In the genomic region with DNA sequence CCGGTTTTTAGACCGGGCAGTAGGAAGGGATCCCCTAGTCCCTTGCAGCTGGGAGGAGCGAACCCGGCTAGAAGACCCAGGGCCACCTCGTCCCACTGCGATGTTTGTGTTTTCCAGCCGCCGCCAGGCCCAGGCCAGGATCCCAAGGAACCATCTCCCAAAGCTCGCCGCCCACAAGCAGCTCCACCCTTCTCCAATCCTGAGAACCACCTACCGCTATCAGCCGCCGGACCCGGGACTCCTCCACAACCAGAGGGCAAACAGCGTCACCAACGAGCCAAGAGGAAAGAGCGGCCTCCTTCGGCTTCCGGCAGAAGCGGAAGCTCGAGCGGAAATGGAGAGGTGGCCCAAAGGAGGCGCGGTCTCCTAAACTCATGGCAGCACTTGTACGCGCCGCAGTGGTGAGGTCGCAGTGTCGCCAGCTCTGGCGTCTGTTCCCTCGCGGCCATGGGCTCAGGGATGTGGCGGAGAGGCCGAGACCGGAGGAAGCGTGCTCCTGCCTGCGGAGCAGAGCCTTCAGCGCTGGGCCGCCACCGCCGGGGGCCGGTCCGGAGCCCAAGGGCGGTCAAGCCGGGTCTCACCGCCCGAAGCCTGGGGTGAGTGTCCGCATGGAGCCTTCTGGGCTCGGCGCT, we compare ENCODE assay signal across 8 mouse cellular contexts. TPM values are rescaled to one million over a fixed set of nuclear protein-coding genes. Genes with fewer than 3 reads are reported as not detected.
A peak's percentile ranks its signal among the peaks of the same experiment; 100 is the strongest.
DNase-seq lines count a peak whose midpoint lies in the region; ATAC-seq and TF ChIP-seq lines count a peak whose summit lies in the region.

A gene (minus strand): TSS at position 274 of the 632 bp plus-strand sequence.
A gene (plus strand): TSS at position 350 of the 632 bp plus-strand sequence.

- DNase-seq in 416B (ENCODE audit: low read depth): peak; percentile 86
- DNase-seq in heart, adult 8-10 months (ENCODE audit: low spot score): peak; percentile 92
- DNase-seq in kidney, adult 9 months: peak; percentile 93
- DNase-seq in limb, embryonic 14.5 days (ENCODE audit: low spot score): peak; percentile 87
- DNase-seq in midbrain, postnatal 0 days (ENCODE audit: low spot score): peak; percentile 92
- DNase-seq in spleen, postnatal 14 days (ENCODE audit: low spot score in 2 of 2): peak; percentile 74 to 82

- H3K4me3 ChIP-seq in bone marrow, adult 2 months (replicated peaks; ENCODE audit: control insufficient read depth, low read depth, low read length): peak within 1 kb of the TSS; percentile 87
- H3K4me3 ChIP-seq in embryonic facial prominence, embryonic 15.5 days (replicated peaks): peak within 1 kb of the TSS; percentile 98
- peak within 1 kb of the TSS; percentile 95 for H3K4me3 ChIP-seq in limb, embryonic 14.5 days (replicated peaks; ENCODE audit: low read length)
- peak within 1 kb of the TSS; percentile 98 for H3K4me3 ChIP-seq in midbrain, postnatal 0 days (ENCODE audit: low read depth, low read length)

- peaks cover 4% of the 10 kb centered on the region for H3K4me1 ChIP-seq in bone marrow, adult 2 months (ENCODE audit: control insufficient read depth, insufficient read depth, low read length)
- H3K4me1 ChIP-seq in embryonic facial prominence, embryonic 15.5 days: peaks cover 16% of the 10 kb centered on the region
- H3K4me1 ChIP-seq in limb, embryonic 14.5 days (ENCODE audit: control insufficient read depth, insufficient read depth, low read length): peaks cover 10% of the 10 kb centered on the region
- H3K4me1 ChIP-seq in midbrain, postnatal 0 days (ENCODE audit: insufficient read depth, low read length): 0 out of 2 replicates have a peak, but pooled peaks cover 6% of the 10 kb centered on the region

- H3K9ac ChIP-seq in embryonic facial prominence, embryonic 15.5 days: peak within 1 kb of the TSS; percentile 87
- H3K9ac ChIP-seq in limb, embryonic 14.5 days (ENCODE audit: low read depth, low read length, severe bottlenecking): peak within 1 kb of the TSS; percentile 84
- peak within 1 kb of the TSS; percentile 82 for H3K9ac ChIP-seq in midbrain, postnatal 0 days (replicated peaks; ENCODE audit: low read length, poor library complexity, severe bottlenecking)

- H3K27me3 ChIP-seq in embryonic facial prominence, embryonic 15.5 days: no peaks in the 10 kb centered on the region
- no peaks in the 10 kb centered on the region for H3K27me3 ChIP-seq in limb, embryonic 14.5 days (ENCODE audit: control insufficient read depth, insufficient read depth, low read length)
- no peaks in the 10 kb centered on the region for H3K27me3 ChIP-seq in midbrain, postnatal 0 days (ENCODE audit: insufficient read depth, low read length)

- ATAC-seq in embryonic facial prominence, embryonic 15.5 days (ENCODE audit: insufficient number of reproducible peaks, low FRiP score, low TSS enrichment, low read depth): peak; percentile 90
- ATAC-seq in limb, embryonic 14.5 days (ENCODE audit: low FRiP score, low read depth): peak; percentile 90
- peak; percentile 82 for ATAC-seq in midbrain, postnatal 0 days (ENCODE audit: low FRiP score)

- no peaks in the 10 kb centered on the region for H3K9me3 ChIP-seq in embryonic facial prominence, embryonic 15.5 days (replicated peaks)
- H3K9me3 ChIP-seq in limb, embryonic 14.5 days (ENCODE audit: control insufficient read depth, low read length): no peaks in the 10 kb centered on the region
- no peaks in the 10 kb centered on the region for H3K9me3 ChIP-seq in midbrain, postnatal 0 days (ENCODE audit: low read length)

- WGBS in bone marrow, adult 2 months: under 1% methylated on average over 50 of the region's 50 CpGs
- under 1% methylated on average over 49 of the region's 50 CpGs for WGBS in embryonic facial prominence, embryonic 15.5 days
- under 1% methylated on average over 33 of the region's 50 CpGs for WGBS in limb, embryonic 14.5 days
- under 1% methylated on average over 50 of the region's 50 CpGs for WGBS in midbrain, postnatal 0 days

- TF ChIP-seq CTCF in bone marrow, adult 2 months (IDR thresholded peaks at IDR 0.05; ENCODE audit: control insufficient read depth, insufficient read depth, low read length): no peak
- TF ChIP-seq CTCF in midbrain, postnatal 0 days (IDR thresholded peaks at IDR 0.05): peak; percentile 77

- peaks cover 22% of the 10 kb centered on the region for H3K36me3 ChIP-seq in embryonic facial prominence, embryonic 15.5 days
- H3K36me3 ChIP-seq in limb, embryonic 14.5 days (ENCODE audit: control insufficient read depth, insufficient read depth, low read length): peaks cover 20% of the 10 kb centered on the region
- H3K36me3 ChIP-seq in midbrain, postnatal 0 days (ENCODE audit: insufficient read depth, low read length): peaks cover 15% of the 10 kb centered on the region

- peak within 1 kb of the TSS; percentile 67 for H3K4me2 ChIP-seq in embryonic facial prominence, embryonic 15.5 days (replicated peaks)
- H3K4me2 ChIP-seq in limb, embryonic 14.5 days (replicated peaks; ENCODE audit: low read depth, low read length, severe bottlenecking): peak within 1 kb of the TSS; percentile 71
- H3K4me2 ChIP-seq in midbrain, postnatal 0 days (ENCODE audit: low read depth, low read length, poor library complexity, severe bottlenecking): peak within 1 kb of the TSS; percentile 69

- TF ChIP-seq POLR2A in bone marrow, adult 2 months (IDR thresholded peaks at IDR 0.05; ENCODE audit: borderline replicate concordance, control insufficient read depth, low read depth, low read length): peak; percentile 66; the same call in 1 of the 2 replicates
- peak; percentile 75; the same call in 1 of the 2 replicates for TF ChIP-seq POLR2A in limb, embryonic 14.5 days (IDR thresholded peaks at IDR 0.05; ENCODE audit: borderline replicate concordance, extremely low read depth, insufficient read depth, insufficient read length)

- peak within 1 kb of the TSS; percentile 91 for H3K27ac ChIP-seq in bone marrow, adult 2 months (ENCODE audit: control insufficient read depth, insufficient read depth, low read depth, low read length, poor library complexity)
- H3K27ac ChIP-seq in embryonic facial prominence, embryonic 15.5 days (replicated peaks): peak within 1 kb of the TSS; percentile 88
- H3K27ac ChIP-seq in limb, embryonic 14.5 days (replicated peaks; ENCODE audit: low read depth, low read length): peak within 1 kb of the TSS; percentile 71
- H3K27ac ChIP-seq in midbrain, postnatal 0 days (ENCODE audit: low read depth, low read length): peak within 1 kb of the TSS; percentile 77

RNA-seq across cellular contexts. Expression of the first gene that starts in this region (rescaled TPM):
- 6.9 and 15.4 TPM in 2 replicates for polyA plus RNA-seq in bone marrow, adult 2 months (2011; ENCODE audit: insufficient read depth, insufficient read length, low replicate concordance, missing spikeins)
- polyA plus RNA-seq in embryonic facial prominence, embryonic 15.5 days (2015; fragmentation: Nextera tagmentation; extraction: Ambion mirVana): 33.9 and 35.4 TPM in 2 replicates
- total RNA-seq in heart, adult 8-10 months (2022): 10 to 100 TPM in 3 of 4 experiments, 1 to 10 TPM in 1; 9.8 to 13.1 (median 11.5) TPM
- polyA plus RNA-seq in limb, embryonic 14.5 days (2012; rRNA removed): 34.0 and 34.3 TPM in 2 replicates
- polyA plus RNA-seq in limb, embryonic 14.5 days (2014; fragmentation: Nextera tagmentation; extraction: Ambion mirVana): 33.3 and 38.1 TPM in 2 replicates
- 23.7 and 28.6 TPM in 2 replicates for total RNA-seq in midbrain, postnatal 0 days (2014; rRNA removed)
- polyA plus RNA-seq in midbrain, postnatal 0 days (2015; fragmentation: Nextera tagmentation; extraction: Ambion mirVana): 25.9 and 28.1 TPM in 2 replicates

RNA-seq across cellular contexts. Expression of the second gene that starts in this region (rescaled TPM):
- polyA plus RNA-seq in bone marrow, adult 2 months (2011; ENCODE audit: insufficient read depth, insufficient read length, low replicate concordance, missing spikeins): 3.2 and 5.0 TPM in 2 replicates
- 16.7 and 17.0 TPM in 2 replicates for polyA plus RNA-seq in embryonic facial prominence, embryonic 15.5 days (2015; fragmentation: Nextera tagmentation; extraction: Ambion mirVana)
- total RNA-seq in heart, adult 8-10 months (2022): 10 to 100 TPM; 20.7 to 25.9 (median 23.3) TPM
- polyA plus RNA-seq in limb, embryonic 14.5 days (2012; rRNA removed): 7.5 and 8.8 TPM in 2 replicates
- 14.8 and 15.8 TPM in 2 replicates for polyA plus RNA-seq in limb, embryonic 14.5 days (2014; fragmentation: Nextera tagmentation; extraction: Ambion mirVana)
- total RNA-seq in midbrain, postnatal 0 days (2014; rRNA removed): 11.2 and 12.4 TPM in 2 replicates
- 13.2 and 14.7 TPM in 2 replicates for polyA plus RNA-seq in midbrain, postnatal 0 days (2015; fragmentation: Nextera tagmentation; extraction: Ambion mirVana)

Comparison
In these comparisons a context has a peak if more than half of its experiments do, and no peak if none do; other contexts are left out.
1. Peak in every context shown above with its lines: DNase-seq, ATAC-seq, H3K4me3 ChIP-seq and H3K27ac ChIP-seq.